Mouse (Mus musculus): ENCODE data around the gene Pramel6. TPM values are rescaled to one million over a fixed set of nuclear protein-coding genes. Genes with fewer than 3 reads are reported as not detected.
A peak's percentile ranks its signal among the peaks of the same experiment; 100 is the strongest.
"Not testable (repeated sequence)": the region's sequence is repeated elsewhere in the genome, so short reads cannot be mapped to it uniquely, and the experiment has no call there.

The Pramel6 gene
- not detected for total RNA-seq (2022)

- no peak for DNase-seq (ENCODE audit: low spot score in 2 of 2)
Measured at GRCm38 (mm10) chr2:87506265-87506664, at the start of gene Pramel6. Gene Pramel6, plus strand, starts transcription at chr2:87506565.

GRCm38 (mm10) chr2:87461769-87462168, 44.6 kb upstream of the Pramel6 start:
- no peak for DNase-seq (ENCODE audit: low spot score in 2 of 2)

GRCm38 (mm10) chr2:87480207-87480606, 26.2 kb upstream of the Pramel6 start:
- DNase-seq (ENCODE audit: low spot score in 2 of 2): no peak

- no peak for DNase-seq (ENCODE audit: low spot score in 2 of 2)
Measured at GRCm38 (mm10) chr2:87481158-87481557, 25.2 kb upstream of the Pramel6 start.

- DNase-seq (ENCODE audit: low spot score in 2 of 2): no peak
Measured at GRCm38 (mm10) chr2:87482276-87482675, 24.1 kb upstream of the Pramel6 start.

GRCm38 (mm10) chr2:87496993-87497392, 9.4 kb upstream of the Pramel6 start, which contains the start of gene Pramel7:
Gene Pramel7, minus strand, starts transcription at chr2:87497093.
- not testable (repeated sequence) for DNase-seq (ENCODE audit: low spot score in 2 of 2)

- DNase-seq (ENCODE audit: low spot score in 2 of 2): no peak
Measured at GRCm38 (mm10) chr2:87515046-87515445, 8.7 kb downstream of the Pramel6 start.

GRCm38 (mm10) chr2:87515457-87516060, 9.2 kb downstream of the Pramel6 start:
- no peak for DNase-seq (ENCODE audit: low spot score in 2 of 2)

GRCm38 (mm10) chr2:87516581-87516980, 10.2 kb downstream of the Pramel6 start:
- DNase-seq (ENCODE audit: low spot score in 2 of 2): no peak

- no peak for DNase-seq (ENCODE audit: low spot score in 2 of 2)
Measured at GRCm38 (mm10) chr2:87520651-87521050, 14.3 kb downstream of the Pramel6 start.

- DNase-seq (ENCODE audit: low spot score in 2 of 2): peak in 1 of 2 experiments; percentile 5
Measured at GRCm38 (mm10) chr2:87525899-87526616, 19.7 kb downstream of the Pramel6 start.

- no peak for DNase-seq (ENCODE audit: low spot score in 2 of 2)
Measured at GRCm38 (mm10) chr2:87531496-87531895, 25.1 kb downstream of the Pramel6 start, which contains the start of gene Olfr153. Gene Olfr153, plus strand, starts transcription at chr2:87531796.

GRCm38 (mm10) chr2:87534826-87535225, 28.5 kb downstream of the Pramel6 start:
- DNase-seq (ENCODE audit: low spot score in 2 of 2): no peak

- DNase-seq (ENCODE audit: low spot score in 2 of 2): no peak
Measured at GRCm38 (mm10) chr2:87545442-87545841, 39.1 kb downstream of the Pramel6 start, which contains the start of gene Olfr1128. Gene Olfr1128, minus strand, starts transcription at chr2:87545542.

Other genes with a start within 250 kb of the Pramel6 start
- gene Olfr1116, start 239.0 kb upstream of the Pramel6 start, total RNA-seq (2022): not detected
- not detected for gene Olfr1118, start 199.0 kb upstream of the Pramel6 start, total RNA-seq (2022)
- gene Olfr1120, start 151.8 kb upstream of the Pramel6 start, total RNA-seq (2022): not detected
- not detected for gene Olfr1121, start 136.7 kb upstream of the Pramel6 start, total RNA-seq (2022)
- under 1 TPM in 1 of 4 experiments, not detected in 3; 0.09 TPM for gene Olfr1122, start 120.7 kb upstream of the Pramel6 start, total RNA-seq (2022)
- not detected for gene Olfr1123, start 89.9 kb upstream of the Pramel6 start, total RNA-seq (2022)
- not detected for gene Olfr1124, start 76.3 kb upstream of the Pramel6 start, total RNA-seq (2022)
- not detected for gene Olfr1126, start 52.6 kb upstream of the Pramel6 start, total RNA-seq (2022)
- gene Pramel7, start 9.5 kb upstream of the Pramel6 start, total RNA-seq (2022): not detected
- gene Olfr153, start 25.2 kb downstream of the Pramel6 start, total RNA-seq (2022): not detected
- gene Olfr1128, start 39.0 kb downstream of the Pramel6 start, total RNA-seq (2022): not detected
- gene Olfr1129, start 67.3 kb downstream of the Pramel6 start, total RNA-seq (2022): not detected
- not detected for gene Olfr1130, start 99.6 kb downstream of the Pramel6 start, total RNA-seq (2022)
- not detected for gene Olfr1131, start 120.5 kb downstream of the Pramel6 start, total RNA-seq (2022)
- not detected for gene Olfr1132, start 131.0 kb downstream of the Pramel6 start, total RNA-seq (2022)
- not detected for gene Olfr1133, start 140.8 kb downstream of the Pramel6 start, total RNA-seq (2022)
- not detected for gene Olfr1134, start 151.9 kb downstream of the Pramel6 start, total RNA-seq (2022)
- not detected for gene Olfr1135, start 167.1 kb downstream of the Pramel6 start, total RNA-seq (2022)
- not detected for gene Olfr1136, start 187.4 kb downstream of the Pramel6 start, total RNA-seq (2022)
- gene Olfr1137, start 206.6 kb downstream of the Pramel6 start, total RNA-seq (2022): not detected
- not detected for gene Olfr1138, start 233.4 kb downstream of the Pramel6 start, total RNA-seq (2022)
- gene Olfr1140, start 237.2 kb downstream of the Pramel6 start, total RNA-seq (2022): not detected
- gene Olfr1141, start 247.4 kb downstream of the Pramel6 start, total RNA-seq (2022): not detected

All from left cerebral cortex, adult 8-10 months (tissue).